Mouse (Mus musculus) heart, embryonic 10.5 days (tissue): ENCODE results near the gene Esyt1. TPM values are rescaled to one million over a fixed set of nuclear protein-coding genes. Genes with fewer than 3 reads are reported as not detected.
"Not testable (repeated sequence)": the region's sequence is repeated elsewhere in the genome, so short reads cannot be mapped to it uniquely, and the experiment has no call there.

ENCODE experiments used
- DNase-seq: peaks from one replicate; pipeline ENCODE4 v3.0.0-alpha.2; 2017; ENCODE audit warnings: low spot score
- H3K27ac ChIP-seq: fragments of 300-500 bp; sonication (generic); 2 replicates; pipeline ENCODE4 v1.5.1; 2016; ENCODE audit warnings: mild to moderate bottlenecking
- H3K27me3 ChIP-seq: fragments of 300-500 bp; sonication (generic); 2 replicates; pipeline ENCODE4 v1.6.1; 2016; ENCODE audit warnings: mild to moderate bottlenecking; ENCODE audit not compliant: poor library complexity, insufficient read depth, severe bottlenecking
- H3K36me3 ChIP-seq: fragments of 300-500 bp; sonication (generic); 2 replicates; pipeline ENCODE4 v1.6.1; 2016; ENCODE audit warnings: mild to moderate bottlenecking, moderate library complexity
- H3K4me1 ChIP-seq: fragments of 300-500 bp; sonication (generic); 2 replicates; pipeline ENCODE4 v1.6.1; 2016; ENCODE audit warnings: mild to moderate bottlenecking
- H3K4me3 ChIP-seq: fragments of 300-500 bp; sonication (generic); 2 replicates; pipeline ENCODE4 v1.5.1; 2016; ENCODE audit warnings: mild to moderate bottlenecking, moderate library complexity
- H3K9me3 ChIP-seq: fragments of 300-500 bp; sonication (generic); 2 replicates; pipeline ENCODE4 v1.6.1; 2016; ENCODE audit warnings: mild to moderate bottlenecking, moderate library complexity
- WGBS: fragments of 180-500 bp; shearing (Covaris S2); methylation state at CpG from one replicate; pipeline ENCODE4 v1.1.7; 2016; 5-methylcytosine and 5-hydroxymethylcytosine counted together
- polyA plus RNA-seq: library from polyadenylated mRNA; unstranded; fragments of >200 nt; fragmentation: Nextera tagmentation; extraction: Ambion mirVana; gene quantifications from 2 replicates; pipeline ENCODE4 v1.2.1, GENCODE M21; 2016

Gene Esyt1
- polyA plus RNA-seq, 1 experiment from 2014 or later, result 17.8 TPM

GRCm38 (mm10) chr10:128548051-128548791 is 22.6 kb upstream of the Esyt1 start:
- WGBS, result under 1% methylated on average over 30 of the region's 30 CpGs
- peaks cover 13% of the 10 kb centered on the region for H3K4me1 ChIP-seq
- not testable (repeated sequence) for H3K9me3 ChIP-seq, H3K27me3 ChIP-seq
- H3K36me3 ChIP-seq, result peaks cover 26% of the 10 kb centered on the region
- peak overlapping the region; percentile 96 for H3K27ac ChIP-seq
- peak; percentile 78 for DNase-seq
- H3K4me3 ChIP-seq, result peak overlapping the region; percentile 80

GRCm38 (mm10) chr10:128547361-128548032 is 21.8 kb upstream of the Esyt1 start, which contains the start of gene Zc3h10:
Zc3h10 (minus strand) TSS chr10:128547774.
- H3K4me3 ChIP-seq, result peak within 1 kb of the TSS; percentile 80
- WGBS, result under 1% methylated on average over 46 of the region's 50 CpGs
- H3K27ac ChIP-seq, result peak within 1 kb of the TSS; percentile 96
- peak; percentile 99 for DNase-seq
- H3K9me3 ChIP-seq, result no peaks in the 10 kb centered on the region
- peaks cover 33% of the 10 kb centered on the region for H3K36me3 ChIP-seq
- peaks cover 17% of the 10 kb centered on the region for H3K4me1 ChIP-seq
- no peaks in the 10 kb centered on the region for H3K27me3 ChIP-seq

GRCm38 (mm10) chr10:128546787-128547186 is 21.1 kb upstream of the Esyt1 start:
- no peaks in the 10 kb centered on the region for H3K27me3 ChIP-seq
- H3K4me1 ChIP-seq, result peaks cover 17% of the 10 kb centered on the region
- peak overlapping the region; percentile 90 for H3K27ac ChIP-seq
- WGBS, result 26% methylated on average over 7 of the region's 7 CpGs
- H3K36me3 ChIP-seq, result peaks cover 39% of the 10 kb centered on the region
- no peak for DNase-seq
- H3K4me3 ChIP-seq, result peak overlapping the region; percentile 80
- H3K9me3 ChIP-seq, result no peaks in the 10 kb centered on the region

- WGBS, result 16% methylated on average over 4 of the region's 4 CpGs
- Histone ChIP-seq H3K27me3 (no peaks in the 10 kb centered on the region), H3K9me3 (no peaks in the 10 kb centered on the region), H3K27ac (peak overlapping the region; percentile 90), H3K36me3 (peaks cover 42% of the 10 kb centered on the region), H3K4me1 (peaks cover 17% of the 10 kb centered on the region), H3K4me3 (peak overlapping the region; percentile 80)
- no peak for DNase-seq
Measured at GRCm38 (mm10) chr10:128546361-128546760, 20.7 kb upstream of the Esyt1 start.

GRCm38 (mm10) chr10:128545570-128545898 is 19.9 kb upstream of the Esyt1 start:
- H3K27ac ChIP-seq, result no peak overlapping the region
- H3K4me1 ChIP-seq, result peaks cover 17% of the 10 kb centered on the region
- no peaks in the 10 kb centered on the region for H3K27me3 ChIP-seq
- peaks cover 42% of the 10 kb centered on the region for H3K36me3 ChIP-seq
- no peak overlapping the region for H3K4me3 ChIP-seq
- 85% methylated on average over 3 of the region's 3 CpGs for WGBS
- H3K9me3 ChIP-seq, result no peaks in the 10 kb centered on the region
- no peak for DNase-seq

GRCm38 (mm10) chr10:128544674-128545569 is 19.3 kb upstream of the Esyt1 start:
- 0 out of 2 replicates have a peak overlapping the region, but pooled peaks have one; percentile 44 for H3K27ac ChIP-seq
- H3K9me3 ChIP-seq, result no peaks in the 10 kb centered on the region
- no peak for DNase-seq
- H3K36me3 ChIP-seq, result peaks cover 42% of the 10 kb centered on the region
- no peaks in the 10 kb centered on the region for H3K27me3 ChIP-seq
- peaks cover 17% of the 10 kb centered on the region for H3K4me1 ChIP-seq
- 94% methylated on average over 37 of the region's 37 CpGs for WGBS
- no peak overlapping the region for H3K4me3 ChIP-seq

GRCm38 (mm10) chr10:128544151-128544657 is 18.5 kb upstream of the Esyt1 start:
- Histone ChIP-seq H3K9me3 (no peaks in the 10 kb centered on the region), H3K27me3 (no peaks in the 10 kb centered on the region), H3K27ac (peak overlapping the region; percentile 44; the same call in 1 of the 2 replicates), H3K4me3 (no peak overlapping the region), H3K4me1 (peaks cover 17% of the 10 kb centered on the region), H3K36me3 (peaks cover 42% of the 10 kb centered on the region)
- 94% methylated on average over 15 of the region's 15 CpGs for WGBS
- DNase-seq, result no peak

GRCm38 (mm10) chr10:128543100-128543499 is 17.4 kb upstream of the Esyt1 start:
- no peak for DNase-seq
- H3K27ac ChIP-seq, result peak overlapping the region; percentile 29; the same call in 1 of the 2 replicates
- peaks cover 42% of the 10 kb centered on the region for H3K36me3 ChIP-seq
- H3K4me1 ChIP-seq, result peaks cover 17% of the 10 kb centered on the region
- 55% methylated on average over 2 of the region's 2 CpGs for whole genome bisulfite sequencing
- peak overlapping the region; percentile 15; the same call in 1 of the 2 replicates for H3K4me3 ChIP-seq
- H3K27me3 ChIP-seq, result no peaks in the 10 kb centered on the region
- H3K9me3 ChIP-seq, result no peaks in the 10 kb centered on the region

- peaks cover 18% of the 10 kb centered on the region for H3K36me3 ChIP-seq
- no peak overlapping the region for H3K27ac ChIP-seq
- no peak for DNase-seq
- no peaks in the 10 kb centered on the region for H3K27me3 ChIP-seq
- no peaks in the 10 kb centered on the region for H3K9me3 ChIP-seq
- H3K4me3 ChIP-seq, result no peak overlapping the region
- H3K4me1 ChIP-seq, result peaks cover 7% of the 10 kb centered on the region
- WGBS, result 80% methylated on average over 1 of the region's 1 CpGs
Measured at GRCm38 (mm10) chr10:128538340-128538870, 12.7 kb upstream of the Esyt1 start.

- Histone ChIP-seq H3K9me3 (no peaks in the 10 kb centered on the region), H3K4me1 (no peaks in the 10 kb centered on the region), H3K27me3 (no peaks in the 10 kb centered on the region), H3K27ac (peak overlapping the region; percentile 78), H3K4me3 (peak overlapping the region; percentile 41), H3K36me3 (0 out of 2 replicates have a peak, but pooled peaks cover under 1% of the 10 kb centered on the region)
- DNase-seq, result peak; percentile 96
- 16% methylated on average over 18 of the region's 18 CpGs for WGBS
Measured at GRCm38 (mm10) chr10:128536266-128536940, 10.7 kb upstream of the Esyt1 start.

GRCm38 (mm10) chr10:128535624-128536265 is 10.1 kb upstream of the Esyt1 start:
- H3K4me3 ChIP-seq, result peak overlapping the region; percentile 41
- H3K36me3 ChIP-seq, result no peaks in the 10 kb centered on the region
- H3K9me3 ChIP-seq, result no peaks in the 10 kb centered on the region
- no peaks in the 10 kb centered on the region for H3K4me1 ChIP-seq
- H3K27ac ChIP-seq, result peak overlapping the region; percentile 78; the same call in 1 of the 2 replicates
- WGBS, result 74% methylated on average over 4 of the region's 4 CpGs
- no peak for DNase-seq
- H3K27me3 ChIP-seq, result no peaks in the 10 kb centered on the region
